Mouse (Mus musculus) G1E (cell line): ENCODE data around the gene Dohh. TPM values are rescaled to one million over a fixed set of nuclear protein-coding genes. Genes with fewer than 3 reads are reported as not detected.

Experiments
- ATAC-seq: 2 replicates; pipeline ENCODE4 v1.8.0; 2016; ENCODE audit warnings: mild to moderate bottlenecking; ENCODE audit not compliant: insufficient number of reproducible peaks, poor library complexity, low FRiP score, severe bottlenecking; ENCODE audit errors: extremely low read depth
- DNase-seq: peaks from one replicate; pipeline ENCODE4 v3.0.0; 2012; ENCODE audit warnings: low spot score
- H3K27me3 ChIP-seq: 2 replicates; pipeline ENCODE4 v1.6.1; 2012; ENCODE audit warnings: mild to moderate bottlenecking, low read length, inconsistent platforms; ENCODE audit not compliant: insufficient read depth
- H3K36me3 ChIP-seq: replicated peaks from 2 replicates; pipeline ENCODE3; 2012; ENCODE audit warnings: mild to moderate bottlenecking, inconsistent platforms
- H3K4me1 ChIP-seq: 2 replicates; pipeline ENCODE4 v1.6.1; 2012; ENCODE audit warnings: low read depth, low read length, inconsistent platforms, mixed read lengths; ENCODE audit not compliant: insufficient read depth
- H3K4me3 ChIP-seq: 2 replicates; pipeline ENCODE4 v1.5.1; 2012; ENCODE audit warnings: low read depth, mild to moderate bottlenecking, inconsistent platforms, low read length, moderate library complexity, mixed read lengths
- H3K9me3 ChIP-seq: replicated peaks from 2 replicates; pipeline ENCODE4 v1.6.1; 2012; ENCODE audit warnings: inconsistent platforms
- CTCF ChIP-seq: IDR thresholded peaks from 2 replicates; pipeline ENCODE4 v1.5.1; 2012; ENCODE audit warnings: low read depth, low read length, inconsistent platforms, mixed read lengths
- GATA1 ChIP-seq: IDR thresholded peaks from 2 replicates; pipeline ENCODE4 v1.6.1; 2012; ENCODE audit warnings: borderline replicate concordance, low read length, inconsistent platforms, mixed read lengths
- GATA2 ChIP-seq: IDR thresholded peaks from 2 replicates; pipeline ENCODE4 v1.6.1; 2012; ENCODE audit warnings: low read depth, low read length, inconsistent platforms, borderline replicate concordance
- POLR2AphosphoS5 ChIP-seq: IDR thresholded peaks from 2 replicates; pipeline ENCODE4 v1.6.1; 2012; ENCODE audit warnings: low read depth, low read length, inconsistent platforms; ENCODE audit not compliant: insufficient replicate concordance
- TAL1 ChIP-seq: conservative IDR thresholded peaks from 2 replicates; pipeline ENCODE4 v1.6.1; 2012; ENCODE audit warnings: low read depth, low read length, inconsistent platforms, mixed read lengths
- polyA plus RNA-seq: library from polyadenylated mRNA; stranded (reverse); fragments of >175 nt; gene quantifications from 2 replicates; pipeline ENCODE4 v1.2.3, GENCODE M21; 2012
- total RNA-seq, 2 experiments: library from RNA; stranded (forward) in 1 of 2; stranded (reverse) in 1 of 2; fragments of 200-1000 nt in 1 of 2; fragments of >200 nt in 1 of 2; fragmentation: Nextera tagmentation in 1 of 2; gene quantifications; 2 replicates each; pipeline ENCODE4 v1.2.3; 2014 to 2017

Gene Dohh
- total and polyA plus RNA-seq, 3 experiments, result 11.9 to 186 (median 60.4) TPM

- no peaks in the 10 kb centered on the region for H3K36me3 ChIP-seq
- peaks cover 41% of the 10 kb centered on the region for H3K4me1 ChIP-seq
- no peak for ATAC-seq
- no peak for DNase-seq
- no peaks in the 10 kb centered on the region for H3K9me3 ChIP-seq
- H3K4me3 ChIP-seq, result peak overlapping the region; percentile 45; the same call in 1 of the 2 replicates
- H3K27me3 ChIP-seq, result peaks cover 81% of the 10 kb centered on the region
- TF ChIP-seq GATA2, result no peak
- TF ChIP-seq TAL1, result no peak
- no peak for TF ChIP-seq CTCF
- TF ChIP-seq GATA1, result no peak
- no peak for TF ChIP-seq POLR2AphosphoS5
These were observed 42.7 kb downstream of the Dohh start for GRCm38 (mm10) chr10:81426897-81427296.

GRCm38 (mm10) chr10:81427327-81427726, 43.1 kb downstream of the Dohh start:
- peaks cover 79% of the 10 kb centered on the region for H3K27me3 ChIP-seq
- no peak for ATAC-seq
- peaks cover 44% of the 10 kb centered on the region for H3K4me1 ChIP-seq
- no peak for DNase-seq
- H3K9me3 ChIP-seq, result no peaks in the 10 kb centered on the region
- TF ChIP-seq TAL1 (no peak), POLR2AphosphoS5 (no peak), GATA1 (no peak), CTCF (no peak), GATA2 (no peak)
- H3K4me3 ChIP-seq, result no peak overlapping the region
- H3K36me3 ChIP-seq, result no peaks in the 10 kb centered on the region

- DNase-seq (no peak), ATAC-seq (no peak)
- no peak for TF ChIP-seq POLR2AphosphoS5
- no peak for TF ChIP-seq GATA2
- no peak for TF ChIP-seq TAL1
- no peak for TF ChIP-seq GATA1
- no peak for TF ChIP-seq CTCF
- H3K4me1 ChIP-seq, result peaks cover 50% of the 10 kb centered on the region
- H3K9me3 ChIP-seq, result no peaks in the 10 kb centered on the region
- no peak overlapping the region for H3K4me3 ChIP-seq
- peaks cover 76% of the 10 kb centered on the region for H3K27me3 ChIP-seq
- H3K36me3 ChIP-seq, result no peaks in the 10 kb centered on the region
These were observed 43.7 kb downstream of the Dohh start for GRCm38 (mm10) chr10:81427804-81428506.

- Histone ChIP-seq H3K36me3 (no peaks in the 10 kb centered on the region), H3K27me3 (peaks cover 76% of the 10 kb centered on the region), H3K9me3 (no peaks in the 10 kb centered on the region), H3K4me3 (no peak overlapping the region), H3K4me1 (peaks cover 56% of the 10 kb centered on the region)
- no peak for TF ChIP-seq CTCF
- no peak for TF ChIP-seq POLR2AphosphoS5
- TF ChIP-seq GATA1, result no peak
- no peak for TF ChIP-seq GATA2
- TF ChIP-seq TAL1, result no peak
- ATAC-seq (no peak), DNase-seq (no peak)
These were observed 44.3 kb downstream of the Dohh start for GRCm38 (mm10) chr10:81428507-81428870.

GRCm38 (mm10) chr10:81429092-81429491, 44.9 kb downstream of the Dohh start:
- H3K27me3 ChIP-seq, result peaks cover 74% of the 10 kb centered on the region
- TF ChIP-seq GATA2 (no peak), CTCF (no peak), TAL1 (no peak), GATA1 (no peak), POLR2AphosphoS5 (no peak)
- no peak for ATAC-seq
- no peak overlapping the region; the same call in 1 of the 2 replicates for H3K4me3 ChIP-seq
- no peak for DNase-seq
- H3K9me3 ChIP-seq, result no peaks in the 10 kb centered on the region
- peaks cover 61% of the 10 kb centered on the region for H3K4me1 ChIP-seq
- H3K36me3 ChIP-seq, result no peaks in the 10 kb centered on the region

- Histone ChIP-seq H3K9me3 (no peaks in the 10 kb centered on the region), H3K4me1 (peaks cover 67% of the 10 kb centered on the region), H3K36me3 (no peaks in the 10 kb centered on the region), H3K4me3 (peak overlapping the region; percentile 77), H3K27me3 (peaks cover 73% of the 10 kb centered on the region)
- DNase-seq (peak; percentile 91), ATAC-seq (peak; percentile 57)
- no peak for TF ChIP-seq POLR2AphosphoS5
- TF ChIP-seq GATA1, result no peak
- TF ChIP-seq CTCF, result no peak
- no peak for TF ChIP-seq TAL1
- no peak for TF ChIP-seq GATA2
These were observed 45.4 kb downstream of the Dohh start for GRCm38 (mm10) chr10:81429605-81430061.
